Mouse (Mus musculus): ENCODE measurements around the gene Tssk2. TPM values are rescaled to one million over a fixed set of nuclear protein-coding genes. Genes with fewer than 3 reads are reported as not detected.
A peak's percentile ranks its signal among the peaks of the same experiment; 100 is the strongest.

The Tssk2 gene
- polyA plus RNA-seq, 1 experiment = 0.05 TPM

DNA sequence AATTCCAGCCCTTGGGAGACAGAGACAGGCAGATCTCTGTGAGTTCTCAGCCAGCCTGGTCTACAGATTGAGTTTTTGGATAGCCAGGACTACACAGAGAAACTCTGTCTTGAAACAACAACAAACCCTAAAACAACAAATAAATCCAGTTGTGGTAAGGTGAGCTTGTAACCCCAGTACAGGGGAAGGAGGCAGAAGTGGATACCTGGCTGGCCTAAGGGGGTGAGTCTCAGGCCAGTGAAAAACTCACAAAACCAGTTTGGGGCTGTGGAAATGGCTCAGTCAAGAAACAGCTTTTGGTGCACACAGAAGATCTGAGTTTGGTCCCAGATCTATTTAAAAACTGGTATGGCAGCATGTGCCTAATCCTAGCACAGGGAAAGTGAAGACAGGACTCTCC lies 16.2 kb upstream of the Tssk2 start:
- no peak overlapping the region for H3K27ac ChIP-seq (ENCODE audit: insufficient read depth, low read depth, low read length)
- TF ChIP-seq POLR2A (IDR thresholded peaks at IDR 0.05; ENCODE audit: low read depth, low read length) (no peak), CTCF (conservative IDR thresholded peaks at IDR 0.05; ENCODE audit: insufficient read depth, insufficient read length, low read depth, low read length) (no peak)
- H3K27me3 ChIP-seq (replicated peaks; ENCODE audit: control insufficient read depth, insufficient read depth, low read length) = no peaks in the 10 kb centered on the region
- DNase-seq = peak; percentile 17
- H3K36me3 ChIP-seq (ENCODE audit: control insufficient read depth, insufficient read depth, low read length) = no peaks in the 10 kb centered on the region; the same call in 1 of the 2 replicates
- H3K4me1 ChIP-seq (ENCODE audit: control insufficient read depth, insufficient read depth, low read length) = peaks cover 11% of the 10 kb centered on the region
- H3K4me3 ChIP-seq (ENCODE audit: insufficient read depth, low read depth, low read length) = no peak overlapping the region

DNA sequence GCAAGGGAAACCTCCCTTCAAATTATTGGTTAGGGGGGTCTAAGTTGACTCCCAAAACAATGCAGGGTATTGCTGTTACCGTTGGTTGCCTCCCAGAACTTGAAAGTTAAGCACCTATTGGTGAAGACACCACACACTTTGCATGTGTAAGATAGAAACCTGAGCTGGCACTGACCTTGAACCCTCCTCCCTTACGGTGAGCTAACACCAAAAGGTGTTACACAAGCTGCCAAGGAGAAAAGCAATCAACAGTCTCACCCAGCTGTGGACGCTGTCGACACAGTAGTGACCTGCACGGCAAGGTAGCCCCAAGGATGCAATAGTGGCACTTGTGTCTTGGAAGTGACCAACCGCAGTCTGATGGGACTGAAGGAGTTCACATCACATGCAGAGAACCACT lies 14.3 kb upstream of the Tssk2 start:
- DNase-seq = no peak
- Histone ChIP-seq H3K4me1 (ENCODE audit: control insufficient read depth, insufficient read depth, low read length) (peaks cover 11% of the 10 kb centered on the region), H3K36me3 (ENCODE audit: control insufficient read depth, insufficient read depth, low read length) (no peaks in the 10 kb centered on the region; the same call in 1 of the 2 replicates), H3K27ac (ENCODE audit: insufficient read depth, low read depth, low read length) (no peak overlapping the region), H3K27me3 (replicated peaks; ENCODE audit: control insufficient read depth, insufficient read depth, low read length) (no peaks in the 10 kb centered on the region), H3K4me3 (ENCODE audit: insufficient read depth, low read depth, low read length) (no peak overlapping the region)
- WGBS = 43% methylated on average over 6 of the region's 6 CpGs
- TF ChIP-seq CTCF (conservative IDR thresholded peaks at IDR 0.05; ENCODE audit: insufficient read depth, insufficient read length, low read depth, low read length) (no peak), POLR2A (IDR thresholded peaks at IDR 0.05; ENCODE audit: low read depth, low read length) (no peak)

- Histone ChIP-seq H3K36me3 (ENCODE audit: control insufficient read depth, insufficient read depth, low read length) (no peaks in the 10 kb centered on the region), H3K27ac (ENCODE audit: insufficient read depth, low read depth, low read length) (no peak overlapping the region), H3K4me3 (ENCODE audit: insufficient read depth, low read depth, low read length) (no peak overlapping the region), H3K4me1 (ENCODE audit: control insufficient read depth, insufficient read depth, low read length) (peaks cover 22% of the 10 kb centered on the region), H3K27me3 (replicated peaks; ENCODE audit: control insufficient read depth, insufficient read depth, low read length) (no peaks in the 10 kb centered on the region)
- DNase-seq = no peak
- TF ChIP-seq CTCF (conservative IDR thresholded peaks at IDR 0.05; ENCODE audit: insufficient read depth, insufficient read length, low read depth, low read length) = no peak
- TF ChIP-seq POLR2A (IDR thresholded peaks at IDR 0.05; ENCODE audit: low read depth, low read length) = no peak
- WGBS = 77% methylated on average over 6 of the region's 6 CpGs
These were observed 8.6 kb upstream of the Tssk2 start for GRCm38 (mm10) chr16:17889689-17890341.

DNA sequence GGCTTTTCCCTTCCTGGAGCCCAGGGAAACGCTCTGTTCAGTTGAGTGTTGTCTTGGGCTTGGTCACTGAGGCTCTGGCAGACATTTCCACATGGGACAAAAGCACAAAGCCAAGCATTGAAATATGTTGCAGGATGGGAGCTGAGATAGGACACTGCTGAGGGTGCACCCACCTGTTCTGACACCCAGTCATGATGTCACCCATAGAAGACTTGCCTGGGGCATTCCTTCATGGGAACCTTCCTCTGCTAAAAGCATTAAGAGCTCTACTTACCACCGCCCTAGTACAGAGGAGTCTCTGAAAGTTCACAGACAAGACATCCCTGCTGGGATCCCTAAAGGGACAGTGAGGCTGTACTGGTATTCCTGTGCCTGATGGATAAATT lies 8.1 kb upstream of the Tssk2 start:
- WGBS = 35% methylated on average over 2 of the region's 2 CpGs
- H3K27me3 ChIP-seq (replicated peaks; ENCODE audit: control insufficient read depth, insufficient read depth, low read length) = no peaks in the 10 kb centered on the region
- no peak overlapping the region for H3K27ac ChIP-seq (ENCODE audit: insufficient read depth, low read depth, low read length)
- TF ChIP-seq POLR2A (IDR thresholded peaks at IDR 0.05; ENCODE audit: low read depth, low read length) (no peak), CTCF (conservative IDR thresholded peaks at IDR 0.05; ENCODE audit: insufficient read depth, insufficient read length, low read depth, low read length) (no peak)
- H3K36me3 ChIP-seq (ENCODE audit: control insufficient read depth, insufficient read depth, low read length) = no peaks in the 10 kb centered on the region
- H3K4me1 ChIP-seq (ENCODE audit: control insufficient read depth, insufficient read depth, low read length) = peaks cover 21% of the 10 kb centered on the region
- peak overlapping the region; percentile 85 for H3K4me3 ChIP-seq (ENCODE audit: insufficient read depth, low read depth, low read length)
- DNase-seq = no peak

- WGBS = 1% methylated on average over 44 of the region's 44 CpGs
- H3K4me1 ChIP-seq (ENCODE audit: control insufficient read depth, insufficient read depth, low read length) = peaks cover 16% of the 10 kb centered on the region
- DNase-seq = peak; percentile 94
- peak overlapping the region; percentile 94 for H3K27ac ChIP-seq (ENCODE audit: insufficient read depth, low read depth, low read length)
- H3K36me3 ChIP-seq (ENCODE audit: control insufficient read depth, insufficient read depth, low read length) = no peaks in the 10 kb centered on the region
- H3K27me3 ChIP-seq (replicated peaks; ENCODE audit: control insufficient read depth, insufficient read depth, low read length) = no peaks in the 10 kb centered on the region
- TF ChIP-seq POLR2A (IDR thresholded peaks at IDR 0.05; ENCODE audit: low read depth, low read length) (no peak), CTCF (conservative IDR thresholded peaks at IDR 0.05; ENCODE audit: insufficient read depth, insufficient read length, low read depth, low read length) (no peak)
- H3K4me3 ChIP-seq (ENCODE audit: insufficient read depth, low read depth, low read length) = peak overlapping the region; percentile 85
These were observed 7.4 kb upstream of the Tssk2 start for GRCm38 (mm10) chr16:17890917-17891566.

- peaks cover 16% of the 10 kb centered on the region for H3K4me1 ChIP-seq (ENCODE audit: control insufficient read depth, insufficient read depth, low read length)
- H3K36me3 ChIP-seq (ENCODE audit: control insufficient read depth, insufficient read depth, low read length) = no peaks in the 10 kb centered on the region
- H3K27me3 ChIP-seq (replicated peaks; ENCODE audit: control insufficient read depth, insufficient read depth, low read length) = no peaks in the 10 kb centered on the region
- H3K27ac ChIP-seq (ENCODE audit: insufficient read depth, low read depth, low read length) = peak within 1 kb of the TSS; percentile 94
- WGBS = under 1% methylated on average over 35 of the region's 38 CpGs
- TF ChIP-seq POLR2A (IDR thresholded peaks at IDR 0.05; ENCODE audit: low read depth, low read length) = peak; percentile 62
- no peak for TF ChIP-seq CTCF (conservative IDR thresholded peaks at IDR 0.05; ENCODE audit: insufficient read depth, insufficient read length, low read depth, low read length)
- peak; percentile 99 for DNase-seq
- peak within 1 kb of the TSS; percentile 85 for H3K4me3 ChIP-seq (ENCODE audit: insufficient read depth, low read depth, low read length)
These were observed 6.9 kb upstream of the Tssk2 start, which contains the start of gene Gm20518 for GRCm38 (mm10) chr16:17891567-17891959. Gene Gm20518 (minus strand): TSS chr16:17891671.

GRCm38 (mm10) chr16:17892606-17893005 lies 5.8 kb upstream of the Tssk2 start:
- peak overlapping the region; percentile 69 for H3K27ac ChIP-seq (ENCODE audit: insufficient read depth, low read depth, low read length)
- DNase-seq = peak; percentile 94
- TF ChIP-seq CTCF (conservative IDR thresholded peaks at IDR 0.05; ENCODE audit: insufficient read depth, insufficient read length, low read depth, low read length) (no peak), POLR2A (IDR thresholded peaks at IDR 0.05; ENCODE audit: low read depth, low read length) (no peak)

More at GRCm38 (mm10) chr16:17892606-17893005, 5.8 kb upstream of the Tssk2 start:
- 11% methylated on average over 3 of the region's 3 CpGs for whole genome bisulfite sequencing
- Histone ChIP-seq H3K4me3 (ENCODE audit: insufficient read depth, low read depth, low read length) (no peak overlapping the region), H3K27me3 (replicated peaks; ENCODE audit: control insufficient read depth, insufficient read depth, low read length) (no peaks in the 10 kb centered on the region), H3K36me3 (ENCODE audit: control insufficient read depth, insufficient read depth, low read length) (no peaks in the 10 kb centered on the region), H3K4me1 (ENCODE audit: control insufficient read depth, insufficient read depth, low read length) (peaks cover 16% of the 10 kb centered on the region)

All from kidney, adult 2 months (tissue).